Mouse (Mus musculus) cerebellum, adult 2 months (tissue): ENCODE measurements around the gene Ghrhr. TPM values are rescaled to one million over a fixed set of nuclear protein-coding genes. Genes with fewer than 3 reads are reported as not detected.

ENCODE experiments used
- DNase-seq, 2 experiments: peaks; one replicate each; pipeline ENCODE4 v3.0.0; 2021
- H3K27ac ChIP-seq: fragments of 200-500 bp; 2 replicates; pipeline ENCODE4 v1.5.1; 2012; ENCODE audit warnings: low read length, control low read depth, inconsistent platforms; ENCODE audit not compliant: insufficient read depth
- H3K27me3 ChIP-seq: fragments of 200-500 bp; 2 replicates; pipeline ENCODE4 v1.6.1; 2012; ENCODE audit warnings: inconsistent platforms, mild to moderate bottlenecking, low read length, moderate library complexity; ENCODE audit not compliant: control insufficient read depth, insufficient read depth
- H3K4me1 ChIP-seq: fragments of 200-500 bp; 2 replicates; pipeline ENCODE4 v1.6.1; 2011; ENCODE audit warnings: low read length; ENCODE audit not compliant: control insufficient read depth, insufficient read depth
- H3K4me3 ChIP-seq: fragments of 200-500 bp; replicated peaks from 2 replicates; pipeline ENCODE3; 2011; ENCODE audit warnings: mild to moderate bottlenecking, low read depth, low read length, control low read depth; ENCODE audit not compliant: insufficient read depth
- CTCF ChIP-seq: fragments of 200-500 bp; IDR thresholded peaks from 2 replicates; pipeline ENCODE4 v1.5.1; 2011; ENCODE audit warnings: low read depth, mild to moderate bottlenecking, control low read depth, low read length, moderate library complexity, borderline replicate concordance; ENCODE audit not compliant: insufficient read depth
- POLR2A ChIP-seq: fragments of 200-500 bp; IDR thresholded peaks from 2 replicates; pipeline ENCODE4 v1.6.1; 2011; ENCODE audit warnings: low read length, control low read depth, borderline replicate concordance; ENCODE audit not compliant: insufficient read depth
- WGBS: fragments of 180-500 bp; shearing (Covaris S2); methylation state at CpG from one replicate; pipeline ENCODE4 v1.1.7; 2018; 5-methylcytosine and 5-hydroxymethylcytosine counted together
- polyA plus RNA-seq: library from polyadenylated mRNA; depleted of rRNA; stranded (reverse); fragments of >200 nt; gene quantifications from 2 replicates; pipeline ENCODE4 v1.2.3, GENCODE M21; 2012

Gene Ghrhr
- polyA plus RNA-seq, 1 experiment, result not detected

DNA sequence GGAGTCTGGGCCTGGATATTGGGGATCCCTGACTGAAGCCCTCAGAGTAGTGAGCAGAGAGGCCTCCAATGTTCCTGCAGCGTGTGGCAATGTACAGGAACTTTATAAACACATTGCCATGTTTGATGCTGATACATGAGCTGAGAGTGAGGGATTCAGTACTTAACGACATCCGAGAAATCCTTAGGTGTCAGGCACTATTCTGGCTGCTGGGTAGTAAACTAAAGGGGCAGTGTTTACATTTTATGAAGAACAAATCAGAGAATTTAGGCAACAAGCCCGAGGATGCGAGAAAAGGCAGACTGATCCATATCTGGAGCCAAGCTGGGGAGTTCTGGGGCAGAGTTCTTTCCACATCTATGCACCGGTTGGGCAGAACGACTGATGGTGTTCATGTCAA lies 20.5 kb upstream of the Ghrhr start:
- WGBS, result 88% methylated on average over 7 of the region's 7 CpGs
- no peak for DNase-seq
- H3K27me3 ChIP-seq, result no peaks in the 10 kb centered on the region
- H3K4me1 ChIP-seq, result no peaks in the 10 kb centered on the region
- no peak overlapping the region for H3K27ac ChIP-seq
- TF ChIP-seq CTCF, result no peak
- no peak for TF ChIP-seq POLR2A
- no peak overlapping the region for H3K4me3 ChIP-seq

DNA sequence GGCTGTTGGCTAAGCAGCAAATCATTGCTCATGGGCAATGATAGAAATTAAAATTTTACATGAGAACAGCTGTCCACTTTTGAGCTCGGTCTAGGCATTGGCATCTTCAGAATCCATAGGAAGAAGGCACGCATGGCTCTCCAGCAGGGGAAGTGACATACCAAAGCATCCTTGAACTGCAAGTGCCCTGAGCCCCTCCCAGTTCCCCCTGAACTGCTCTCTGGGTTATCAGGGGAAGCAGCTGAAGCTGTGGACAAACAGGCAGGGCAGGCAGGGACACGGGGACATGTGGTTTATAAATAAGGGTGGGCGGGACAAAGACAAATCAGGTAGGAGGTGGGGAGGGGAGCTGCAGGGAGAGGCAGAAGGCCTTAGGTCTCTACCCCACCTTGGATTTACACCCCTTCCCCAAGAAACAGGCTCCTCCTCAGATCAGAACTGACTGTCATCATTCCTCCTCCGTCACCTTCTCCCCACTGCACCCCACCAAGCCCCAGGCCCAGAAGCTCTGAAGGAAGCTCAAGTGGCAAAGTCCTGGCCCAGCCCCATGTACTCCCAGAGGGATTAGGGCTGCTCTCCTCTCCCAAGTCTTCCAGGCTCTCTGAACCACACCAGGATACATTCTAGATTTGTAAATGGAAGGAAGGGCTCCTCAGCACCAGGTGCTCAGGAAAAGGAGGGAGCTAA lies 19.9 kb upstream of the Ghrhr start:
- Histone ChIP-seq H3K4me3 (no peak overlapping the region), H3K4me1 (no peaks in the 10 kb centered on the region), H3K27ac (no peak overlapping the region), H3K27me3 (no peaks in the 10 kb centered on the region)
- no peak for DNase-seq
- WGBS, result 65% methylated on average over 5 of the region's 5 CpGs
- TF ChIP-seq CTCF, result no peak
- no peak for TF ChIP-seq POLR2A

DNA sequence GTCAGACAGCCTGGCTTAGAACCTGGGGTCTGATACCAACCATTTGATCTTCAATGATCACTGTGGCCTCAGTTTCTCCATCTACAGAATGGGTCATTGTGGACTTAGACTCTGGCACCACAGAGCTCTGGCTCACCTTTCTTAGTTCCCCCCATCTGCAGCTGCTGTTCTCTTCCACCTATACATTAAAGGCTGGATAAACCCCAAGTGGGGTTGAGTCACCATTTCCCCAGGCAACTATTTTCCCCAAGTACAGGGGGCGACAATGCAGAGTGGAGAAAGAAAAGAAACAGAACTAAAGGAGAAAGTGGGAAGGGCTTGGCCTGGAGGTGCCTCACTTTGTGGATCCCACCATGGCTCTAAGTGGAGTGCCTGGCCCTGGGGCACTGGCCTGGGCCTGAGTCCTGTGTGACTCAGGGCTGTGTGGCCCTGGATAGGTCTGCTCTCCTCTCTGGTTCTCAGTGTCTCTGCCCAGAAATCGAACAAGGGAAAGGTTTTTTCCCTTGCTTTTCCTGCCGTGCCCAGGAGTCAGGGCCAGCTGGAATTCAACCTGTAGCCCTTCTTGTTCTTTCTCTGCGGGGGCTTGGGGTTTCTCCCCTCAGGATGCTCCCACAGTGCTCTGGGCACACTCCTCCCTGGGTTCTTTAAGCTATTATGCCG lies 19.0 kb upstream of the Ghrhr start:
- DNase-seq, result no peak
- H3K27me3 ChIP-seq, result no peaks in the 10 kb centered on the region

DNA sequence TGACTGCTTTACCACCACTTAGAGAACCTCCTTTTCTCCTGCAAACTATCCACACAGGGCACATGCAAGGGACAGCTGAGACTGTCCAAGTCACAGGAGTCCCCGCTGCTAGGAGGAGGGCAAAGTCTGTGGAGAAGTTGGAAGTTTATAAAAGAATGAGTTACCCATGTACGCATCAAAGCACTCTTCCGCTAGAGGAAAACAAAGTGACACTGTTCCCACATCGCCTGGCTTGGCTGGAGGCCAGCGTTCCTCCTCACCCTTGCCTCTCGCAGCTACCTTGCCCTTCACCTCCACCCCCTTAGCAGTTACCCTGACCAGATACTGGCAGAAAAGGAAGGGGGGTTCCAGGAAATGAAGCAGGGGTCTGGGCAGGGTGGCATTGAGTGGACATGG lies 18.5 kb upstream of the Ghrhr start:
- no peak overlapping the region for H3K4me3 ChIP-seq
- no peak overlapping the region for H3K27ac ChIP-seq
- H3K27me3 ChIP-seq, result no peaks in the 10 kb centered on the region
- no peak for TF ChIP-seq CTCF
- TF ChIP-seq POLR2A, result no peak
- 36% methylated on average over 6 of the region's 6 CpGs for WGBS
- no peaks in the 10 kb centered on the region for H3K4me1 ChIP-seq
- DNase-seq, result no peak

More for the DNA sequence above, 19.0 kb upstream of the Ghrhr start:
- Histone ChIP-seq H3K27ac (no peak overlapping the region), H3K4me1 (no peaks in the 10 kb centered on the region), H3K4me3 (no peak overlapping the region)
- 41% methylated on average over 5 of the region's 5 CpGs for WGBS
- TF ChIP-seq POLR2A (no peak), CTCF (no peak)

DNA sequence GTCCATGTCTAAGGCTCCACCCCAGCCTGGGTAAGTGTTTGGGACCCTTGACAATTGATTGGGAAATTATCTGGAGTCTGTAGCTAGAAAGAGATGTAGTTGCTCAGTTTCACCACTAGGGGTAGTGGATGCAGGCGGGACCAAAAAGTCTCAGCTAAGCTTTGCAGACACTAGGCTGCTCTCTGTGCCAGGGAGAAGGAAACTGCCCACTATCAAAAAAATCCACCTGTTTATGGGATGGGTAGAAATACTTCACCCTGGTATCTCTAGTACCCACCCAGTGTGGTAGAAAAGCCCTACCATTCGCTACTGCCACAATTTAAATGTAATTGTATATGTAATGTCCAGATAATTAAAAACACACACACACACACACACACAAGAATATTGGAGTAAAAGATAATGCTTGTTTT lies 17.4 kb upstream of the Ghrhr start:
- no peak overlapping the region for H3K27ac ChIP-seq
- no peaks in the 10 kb centered on the region for H3K4me1 ChIP-seq
- no peaks in the 10 kb centered on the region for H3K27me3 ChIP-seq
- TF ChIP-seq CTCF (peak; percentile 65; the same call in 1 of the 2 replicates), POLR2A (no peak)
- peak in 1 of 2 experiments; percentile 6 for DNase-seq
- WGBS, result 35% methylated on average over 2 of the region's 2 CpGs
- H3K4me3 ChIP-seq, result no peak overlapping the region

DNA sequence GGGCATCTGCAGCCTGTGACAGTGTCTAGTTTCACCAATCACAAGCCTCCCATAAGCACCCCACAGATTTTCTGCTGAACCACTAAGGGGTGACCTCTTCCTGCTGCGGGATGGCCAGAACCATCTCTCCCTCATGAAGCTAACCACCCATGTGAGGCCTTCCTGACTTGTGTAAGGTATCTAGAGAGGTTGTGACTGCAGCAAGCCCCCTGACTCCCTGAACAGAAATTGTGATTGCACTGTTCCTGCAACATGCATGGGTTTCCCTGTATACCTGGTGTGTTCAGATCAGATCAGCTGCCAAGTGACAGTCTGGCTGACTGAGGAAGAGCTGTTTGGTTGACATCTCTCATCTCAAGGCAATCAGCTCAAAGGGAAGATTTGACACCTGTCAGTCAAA lies 13.4 kb upstream of the Ghrhr start:
- DNase-seq, result no peak
- H3K27ac ChIP-seq, result no peak overlapping the region
- H3K27me3 ChIP-seq, result no peaks in the 10 kb centered on the region
- H3K4me3 ChIP-seq, result no peak overlapping the region
- no peaks in the 10 kb centered on the region for H3K4me1 ChIP-seq
- TF ChIP-seq POLR2A (no peak), CTCF (no peak)
- 79% methylated on average over 1 of the region's 1 CpGs for WGBS

DNA sequence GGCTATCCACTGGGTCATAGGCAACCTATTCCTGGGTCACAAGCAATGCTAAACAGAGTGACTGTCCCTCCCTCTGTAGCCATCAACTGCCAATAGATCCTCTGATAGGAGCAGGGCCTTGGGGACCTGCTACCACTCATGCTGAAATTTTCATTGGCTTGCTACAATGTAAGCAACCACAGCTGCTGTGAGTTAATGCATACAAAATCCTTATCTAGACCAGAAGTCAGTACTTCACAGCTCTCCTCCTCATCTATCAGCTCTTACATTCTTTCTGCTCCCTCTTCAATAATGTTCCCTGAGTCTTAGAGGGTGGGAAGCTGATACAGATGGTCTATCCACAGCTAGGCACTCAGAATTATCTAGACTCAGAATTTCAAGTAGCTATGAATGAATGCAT lies 9.0 kb upstream of the Ghrhr start:
- no peak overlapping the region for H3K27ac ChIP-seq
- no peaks in the 10 kb centered on the region for H3K4me1 ChIP-seq
- H3K4me3 ChIP-seq, result no peak overlapping the region
- no peak for DNase-seq
- no peak for TF ChIP-seq CTCF
- no peak for TF ChIP-seq POLR2A
- H3K27me3 ChIP-seq, result no peaks in the 10 kb centered on the region

DNA sequence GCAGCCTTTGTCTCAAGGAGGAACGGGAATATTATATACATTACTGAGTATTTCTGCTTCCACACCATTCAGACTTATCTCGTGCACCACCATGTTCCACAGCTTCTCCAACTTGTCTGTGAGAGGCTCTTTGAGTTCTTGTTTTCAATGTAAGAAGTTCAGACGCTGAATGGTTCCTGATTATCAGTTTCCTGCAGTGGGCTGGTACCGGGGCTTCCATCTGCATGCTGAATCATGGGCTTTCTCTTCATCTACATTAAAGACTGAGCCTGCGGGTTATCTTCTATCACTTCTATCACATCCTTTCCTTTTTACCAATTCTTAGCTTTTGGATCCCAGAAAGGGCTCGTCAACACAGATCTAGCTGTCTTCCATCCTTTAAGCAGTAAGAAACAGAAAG lies 5.3 kb upstream of the Ghrhr start:
- Histone ChIP-seq H3K4me1 (no peaks in the 10 kb centered on the region), H3K4me3 (no peak overlapping the region), H3K27ac (no peak overlapping the region), H3K27me3 (no peaks in the 10 kb centered on the region)
- TF ChIP-seq POLR2A (no peak), CTCF (no peak)
- 90% methylated on average over 6 of the region's 6 CpGs for WGBS
- no peak for DNase-seq
